Mouse (Mus musculus): ENCODE data around the gene Pde8a.

Gene Pde8a

DNA sequence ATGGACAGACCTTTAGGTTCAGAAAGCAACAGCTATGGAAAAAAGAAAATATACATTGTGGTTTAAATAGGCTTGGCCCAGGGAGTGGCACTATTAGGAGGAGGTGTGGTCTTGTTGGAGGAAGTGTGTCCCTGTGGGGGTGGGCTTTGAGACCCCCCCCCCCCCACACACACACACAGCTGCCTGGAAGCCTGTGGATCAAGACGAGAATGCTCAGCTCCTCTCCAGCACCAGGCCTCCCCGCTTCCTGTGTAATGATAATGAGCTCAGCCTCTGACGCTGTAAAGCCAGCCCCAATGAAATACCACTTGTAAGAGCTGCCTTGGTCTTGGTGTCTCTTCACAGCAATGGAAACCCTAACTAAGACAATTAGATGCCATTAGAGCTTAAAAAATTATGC lies 117.4 kb downstream of the Pde8a start:
- in situ Hi-C loops (cut with MboI; ENCODE audit: low sequenced_read_pairs) = no loop called here

DNA sequence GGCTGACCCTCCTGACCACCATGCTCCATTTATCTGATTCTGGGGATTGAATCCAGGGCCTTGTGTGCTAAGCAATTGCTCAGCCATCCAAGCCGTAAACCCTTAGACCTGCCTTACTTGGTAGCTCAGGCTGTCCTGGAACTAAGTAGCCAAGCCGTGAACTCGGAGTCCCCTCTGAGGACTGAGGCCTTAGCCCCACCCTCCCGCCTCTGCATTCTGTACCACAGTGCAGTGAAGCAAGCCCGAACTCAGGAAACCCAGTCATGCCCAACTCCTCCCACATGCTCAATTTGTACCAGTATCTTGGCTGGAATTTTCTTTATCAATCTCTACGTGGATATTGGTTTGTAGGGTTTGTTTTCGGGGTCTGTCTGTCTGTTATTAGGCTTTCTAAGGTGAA lies 118.5 kb downstream of the Pde8a start:
- in situ Hi-C loops (cut with MboI; ENCODE audit: low sequenced_read_pairs) = no loop called here

DNA sequence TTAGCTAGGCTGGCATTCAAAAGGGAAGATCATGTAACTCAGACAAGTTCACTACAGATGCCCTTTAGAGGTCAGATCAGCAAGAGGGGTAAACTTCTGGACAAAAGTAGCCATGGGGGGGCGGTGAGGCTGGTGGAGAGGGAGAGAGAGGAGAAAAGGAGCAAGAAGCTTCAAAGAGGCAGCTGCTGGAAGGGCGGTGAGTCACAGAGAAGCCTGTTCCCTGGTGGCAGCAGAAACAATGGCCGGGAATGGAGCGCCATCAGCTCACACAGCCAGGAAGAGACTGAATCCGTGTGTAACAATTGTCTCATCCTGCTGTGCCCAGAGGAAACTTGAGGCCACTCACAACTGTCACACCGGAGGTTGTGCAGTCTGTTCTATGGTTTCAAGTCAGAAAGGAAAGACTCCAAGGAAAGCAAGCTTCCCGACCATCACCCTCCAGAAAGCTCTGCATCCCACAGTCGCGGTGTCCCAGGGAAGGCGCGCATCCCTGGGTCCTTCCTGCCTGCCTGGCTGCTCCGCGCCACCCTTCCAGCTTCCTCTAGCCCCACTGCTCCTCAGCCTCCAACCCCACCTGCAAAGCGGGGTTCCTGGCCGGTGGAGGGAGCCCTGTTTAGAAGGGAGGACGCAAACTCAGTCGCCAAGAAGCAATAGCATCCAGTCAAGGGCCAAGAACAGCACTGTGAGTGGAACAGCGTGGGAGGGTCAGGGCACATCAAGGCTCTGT lies 122.5 kb downstream of the Pde8a start:
- in situ Hi-C loops (cut with MboI; ENCODE audit: low sequenced_read_pairs) = no loop called here

DNA sequence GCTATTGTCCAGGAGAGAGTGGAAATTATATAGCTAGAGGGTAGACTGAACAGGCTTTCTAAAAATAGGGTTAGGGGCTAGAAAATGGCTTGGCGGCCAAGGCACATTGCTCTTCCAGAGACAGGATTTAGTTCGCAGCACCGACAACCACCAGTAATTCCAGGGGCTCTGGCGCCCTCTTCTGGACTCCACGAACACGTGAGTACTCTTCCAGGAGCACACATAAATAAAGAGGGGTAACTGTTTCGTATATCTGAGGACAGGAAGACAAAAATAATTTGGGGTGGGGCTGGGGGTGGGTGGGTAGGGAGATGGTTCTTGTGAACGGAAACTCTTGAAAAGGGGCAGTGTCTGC lies 123.0 kb downstream of the Pde8a start:
- in situ Hi-C loops (cut with MboI; ENCODE audit: low sequenced_read_pairs) = no loop called here

DNA sequence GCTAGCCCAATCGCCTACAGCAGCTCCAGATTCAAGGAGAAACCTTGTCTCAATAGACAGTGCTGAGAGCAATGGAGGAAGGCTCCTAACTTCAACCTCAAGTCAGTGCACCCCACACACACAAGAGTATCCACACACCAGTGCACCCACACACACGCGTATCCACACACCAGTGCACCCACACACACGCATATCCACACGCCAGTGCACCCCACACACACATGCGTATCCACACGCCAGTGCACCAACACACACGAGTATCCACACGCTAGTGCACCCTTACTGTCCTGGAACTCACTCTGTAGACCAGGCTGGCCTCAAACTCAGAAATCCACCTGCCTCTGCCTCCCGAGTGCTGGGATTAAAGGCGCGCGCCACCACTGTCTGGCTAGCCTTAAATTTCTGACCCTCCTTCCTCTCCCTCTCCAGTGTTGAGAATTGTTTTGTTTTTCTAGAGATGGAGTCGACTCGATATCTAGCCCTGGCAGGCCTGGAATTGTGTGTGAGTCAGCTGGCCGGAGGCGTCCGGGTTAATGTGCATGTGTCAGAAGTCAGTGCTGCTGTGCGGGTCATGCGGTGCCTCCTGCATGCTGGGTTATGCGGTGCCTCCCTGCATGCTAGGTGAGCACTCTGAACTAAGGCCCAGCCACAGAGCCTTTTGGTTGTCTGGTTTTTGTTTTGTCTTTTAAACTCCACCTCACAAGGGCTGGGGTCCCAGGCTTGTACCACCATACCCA lies 124.6 kb downstream of the Pde8a start:
- in situ Hi-C loops (cut with MboI; ENCODE audit: low sequenced_read_pairs) = no loop called here

DNA sequence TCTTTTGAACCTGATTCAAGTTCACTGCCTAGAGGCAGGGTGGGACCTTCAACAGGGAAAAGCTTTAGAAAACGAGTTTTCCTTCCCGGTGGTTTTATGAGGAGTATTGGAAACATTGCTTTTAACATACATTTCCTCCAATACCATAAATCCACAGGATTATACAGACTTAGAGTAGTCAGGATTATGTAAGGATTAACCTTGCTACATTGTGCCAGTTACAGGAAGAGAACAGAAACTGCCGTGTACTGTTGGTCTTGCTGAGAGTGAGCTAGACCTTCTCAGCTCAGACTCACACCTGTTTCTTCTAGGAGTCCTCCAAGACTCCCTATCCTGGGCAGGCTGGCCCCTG lies 125.1 kb downstream of the Pde8a start:
- in situ Hi-C loops (cut with MboI; ENCODE audit: low sequenced_read_pairs) = no loop called here

DNA sequence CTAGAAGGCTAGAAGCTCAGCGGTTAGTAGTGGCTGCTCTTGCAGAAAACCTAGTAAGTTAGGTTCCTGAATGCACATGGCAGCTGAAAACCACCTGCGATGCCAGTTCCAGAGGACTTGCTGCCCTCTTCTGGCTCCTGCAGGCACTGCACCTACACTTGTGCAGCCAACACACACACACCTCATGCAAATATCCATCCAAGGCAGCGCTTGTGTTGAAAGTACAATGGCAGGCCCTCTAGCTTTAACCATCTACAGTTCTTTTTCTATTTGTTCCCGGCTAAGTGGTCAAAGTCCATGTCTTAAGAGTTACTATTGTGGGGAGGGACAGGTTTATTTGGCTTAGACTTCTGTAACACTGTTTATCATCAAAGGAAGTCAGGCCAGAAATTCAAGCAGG lies 126.4 kb downstream of the Pde8a start:
- in situ Hi-C loops (cut with MboI; ENCODE audit: low sequenced_read_pairs) = no loop called here

DNA sequence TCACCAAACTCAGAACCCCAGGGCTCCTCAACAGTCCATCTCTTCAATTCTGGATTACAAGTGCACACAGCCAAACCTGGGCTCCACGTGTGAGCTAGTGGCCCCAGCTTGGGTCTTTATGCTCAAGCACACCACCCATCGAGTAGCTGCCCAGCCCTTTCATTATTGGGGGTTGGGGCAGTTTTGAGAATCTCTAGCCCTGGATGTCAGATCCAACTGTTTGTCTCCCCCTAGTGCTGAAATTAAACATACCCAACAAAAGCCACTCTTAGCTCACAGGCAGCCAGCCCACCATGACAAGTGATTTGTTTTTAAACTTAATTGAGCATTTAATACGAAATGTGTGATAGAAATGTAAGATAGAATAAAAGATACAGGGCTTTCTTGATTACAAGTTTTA lies 128.2 kb downstream of the Pde8a start:
- in situ Hi-C loops (cut with MboI; ENCODE audit: low sequenced_read_pairs) = no loop called here

DNA sequence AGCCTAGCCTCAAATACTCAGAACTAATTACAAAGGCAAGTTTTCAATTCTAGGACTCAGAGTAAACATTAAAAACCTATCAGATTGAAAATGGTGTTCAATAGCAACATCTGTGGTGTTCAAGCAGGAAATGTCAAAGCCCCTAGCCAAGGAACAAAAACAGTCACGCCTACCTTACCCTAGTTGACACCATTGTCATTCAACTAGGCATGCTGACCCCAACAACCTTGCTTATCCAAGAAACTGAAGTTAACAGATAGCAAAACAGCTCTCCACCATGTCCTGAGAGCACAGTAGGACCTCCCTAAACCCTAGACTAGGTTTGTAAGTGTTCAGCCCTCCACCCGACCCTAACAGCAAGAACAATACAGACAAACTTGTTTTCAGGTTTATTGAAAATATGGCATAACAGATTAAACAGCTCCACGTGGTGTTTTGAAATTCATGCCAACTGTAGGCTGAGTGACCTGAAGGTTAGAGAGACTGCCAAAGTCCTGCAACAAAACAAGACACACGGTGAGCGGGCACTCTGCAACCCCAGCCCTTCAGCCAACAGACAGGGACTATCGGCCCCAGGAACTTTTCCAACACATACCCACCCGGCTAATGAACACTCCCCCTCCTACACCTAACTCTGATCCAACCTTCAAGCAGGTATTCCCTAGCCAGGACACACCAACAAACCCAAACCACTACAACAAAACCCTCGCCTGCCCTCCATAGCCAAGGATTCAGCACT lies 129.1 kb downstream of the Pde8a start:
- in situ Hi-C loops (cut with MboI; ENCODE audit: low sequenced_read_pairs) = no loop called here

DNA sequence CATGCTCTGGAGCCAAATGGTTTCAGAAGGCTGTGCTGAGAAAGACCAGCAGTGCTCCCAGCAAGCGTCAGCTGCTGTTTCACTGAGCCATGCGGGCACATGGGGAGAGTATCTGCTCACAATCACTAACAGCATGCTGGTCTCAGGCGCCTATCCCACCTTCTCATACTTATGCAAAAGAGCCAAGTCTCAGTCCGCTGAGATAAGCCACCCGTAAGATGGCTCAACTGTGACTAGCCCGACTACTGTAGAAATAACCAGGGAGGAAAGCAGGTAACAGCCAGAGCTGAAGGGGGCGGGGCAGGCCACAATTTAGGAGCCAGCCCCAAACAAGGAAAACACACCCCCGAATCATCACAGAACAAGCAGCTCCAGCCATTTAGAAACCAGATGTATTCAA lies 129.9 kb downstream of the Pde8a start:
- in situ Hi-C loops (cut with MboI; ENCODE audit: low sequenced_read_pairs) = no loop called here

DNA sequence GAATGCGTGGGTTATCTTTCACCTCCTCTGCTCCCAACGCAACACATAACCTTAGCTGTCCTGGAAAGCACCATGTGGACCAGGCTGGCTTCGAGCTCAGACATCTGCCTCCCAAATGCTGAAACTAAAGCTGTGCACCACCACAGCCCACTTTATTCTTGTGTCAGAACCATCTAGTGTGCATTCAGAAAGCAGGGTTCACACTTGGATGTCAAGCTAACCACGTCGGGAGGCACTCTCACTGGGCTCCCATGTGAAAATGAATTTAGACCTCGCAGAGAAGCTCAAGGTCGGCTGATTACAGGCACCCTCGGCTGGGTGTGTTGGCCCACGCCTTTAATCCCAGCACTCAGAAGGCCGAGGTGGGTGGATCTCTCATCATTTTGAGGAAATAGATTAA lies 130.4 kb downstream of the Pde8a start:
- in situ Hi-C loops (cut with MboI; ENCODE audit: low sequenced_read_pairs) = no loop called here

DNA sequence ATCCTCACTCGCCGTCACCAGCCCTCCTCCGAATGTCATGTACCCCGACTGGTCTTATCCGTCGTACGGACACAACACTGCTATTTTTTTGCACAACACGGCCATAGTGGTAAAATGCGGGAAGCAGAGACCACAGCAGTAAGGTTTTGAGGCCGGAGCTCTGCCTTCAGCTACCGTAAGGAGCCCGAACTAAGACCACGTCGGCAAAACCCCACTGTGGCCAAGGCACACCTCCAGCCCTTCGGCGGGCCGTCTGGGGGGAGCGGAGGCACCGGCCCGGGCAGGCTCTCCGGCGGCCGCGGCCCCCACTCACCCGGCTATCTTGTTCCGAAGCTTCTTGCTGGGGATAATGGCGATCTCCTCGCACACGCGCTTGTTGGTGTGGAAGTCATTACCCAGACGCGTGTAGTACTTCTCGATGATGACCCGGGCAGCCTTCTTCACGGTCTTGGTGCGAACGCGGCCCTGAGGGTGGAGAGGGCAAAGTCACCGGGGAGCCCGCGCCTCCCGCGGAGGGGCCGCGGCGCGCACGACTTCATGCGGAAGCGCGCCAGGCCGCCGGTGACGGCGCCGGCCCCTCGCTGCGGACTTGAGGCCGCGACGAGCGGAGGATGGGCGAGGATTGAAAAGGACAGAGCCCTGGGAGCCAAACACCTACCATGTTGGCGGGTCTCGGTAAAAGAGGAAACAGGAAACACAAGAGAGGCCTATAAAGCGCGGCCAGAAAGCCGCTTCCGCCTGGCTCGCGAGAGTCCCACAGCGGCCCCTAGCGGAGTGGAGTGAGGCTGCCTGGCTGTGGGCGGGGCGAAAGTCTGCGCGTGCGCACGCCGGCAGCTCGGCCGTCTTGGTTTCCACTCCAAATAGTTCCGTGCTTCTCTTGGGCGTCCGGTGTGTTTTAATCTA lies 131.4 kb downstream of the Pde8a start, which contains the start of gene Rps17:
Gene Rps17, minus strand, starts transcription at position 711 of the 903 bp plus-strand sequence.
- in situ Hi-C loops (cut with MboI; ENCODE audit: low sequenced_read_pairs) = no loop called here

DNA sequence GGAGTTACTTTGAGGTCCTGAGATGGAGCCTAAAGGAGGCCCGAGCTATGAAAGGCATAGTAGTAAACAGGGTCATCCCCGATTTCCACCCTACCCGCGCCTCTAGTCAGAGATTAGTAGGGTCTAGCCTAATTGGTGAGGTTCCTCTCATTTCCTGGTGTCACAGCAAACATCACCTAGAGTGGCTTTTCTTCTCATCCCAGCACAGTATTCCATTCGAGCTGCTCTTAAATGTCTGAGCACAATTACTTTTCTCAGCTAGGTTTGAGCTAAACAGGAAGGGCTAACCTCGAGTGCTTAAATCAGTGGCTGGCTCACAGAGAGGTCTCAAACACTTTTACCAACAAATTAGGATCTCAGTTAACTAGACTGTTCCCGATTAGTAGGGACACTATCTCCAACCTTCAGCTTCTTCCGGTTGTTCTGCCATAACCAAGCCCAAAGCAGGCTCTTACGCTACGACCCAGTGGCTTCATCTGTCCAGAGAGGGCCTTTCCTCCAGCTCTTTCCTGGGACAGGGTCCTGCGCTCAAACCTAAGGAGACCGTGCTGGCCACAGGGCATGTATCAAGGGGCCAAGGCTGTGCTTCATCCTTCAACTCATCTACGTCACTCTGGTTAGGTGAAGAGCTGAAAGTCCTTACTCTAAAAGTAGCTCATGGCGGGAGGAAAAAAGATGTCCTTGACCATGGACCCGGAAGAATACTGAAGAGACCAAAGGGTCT lies 132.2 kb downstream of the Pde8a start:
- in situ Hi-C loops (cut with MboI; ENCODE audit: low sequenced_read_pairs) = no loop called here

DNA sequence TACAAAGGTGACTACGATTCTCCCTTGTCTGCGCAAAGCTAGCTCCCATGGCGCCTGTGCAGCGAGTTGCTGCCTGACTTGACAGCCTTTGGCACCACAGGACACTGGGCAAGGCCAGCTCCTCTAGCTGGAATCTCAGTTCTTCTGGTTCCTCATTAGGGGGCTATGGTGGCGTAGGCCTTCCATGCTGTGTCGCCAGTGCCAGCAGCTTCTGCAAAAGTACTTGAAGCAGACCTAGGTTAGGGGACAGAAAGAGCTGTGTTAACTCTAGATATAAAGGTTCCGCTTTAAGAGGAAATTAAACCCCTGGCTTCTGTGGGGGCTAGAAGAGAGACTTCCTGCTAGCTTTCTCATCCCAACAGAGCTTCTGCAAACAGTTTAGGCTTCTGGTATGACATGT lies 134.8 kb downstream of the Pde8a start:
- in situ Hi-C loops (cut with MboI; ENCODE audit: low sequenced_read_pairs) = no loop called here

DNA sequence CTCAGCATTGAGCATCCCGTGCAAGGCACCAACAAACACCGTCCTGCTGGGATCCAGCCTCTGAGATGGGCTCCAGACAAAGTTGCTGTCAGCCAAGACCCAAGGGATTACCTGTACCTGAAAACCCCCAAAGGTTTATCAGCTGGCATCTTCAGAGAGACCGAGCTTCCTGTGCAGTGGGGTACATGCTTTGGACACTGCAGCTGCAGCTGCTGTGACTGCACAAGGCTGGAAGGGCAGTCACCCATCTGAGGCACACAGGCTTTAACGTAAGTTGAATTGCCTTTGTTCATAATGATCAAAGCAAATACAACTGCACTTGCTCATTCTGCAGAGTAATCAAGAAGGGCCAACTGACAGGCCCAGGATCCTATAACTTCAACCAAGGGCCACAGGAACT lies 138.4 kb downstream of the Pde8a start:
- in situ Hi-C loops (cut with MboI; ENCODE audit: low sequenced_read_pairs) = no loop called here

DNA sequence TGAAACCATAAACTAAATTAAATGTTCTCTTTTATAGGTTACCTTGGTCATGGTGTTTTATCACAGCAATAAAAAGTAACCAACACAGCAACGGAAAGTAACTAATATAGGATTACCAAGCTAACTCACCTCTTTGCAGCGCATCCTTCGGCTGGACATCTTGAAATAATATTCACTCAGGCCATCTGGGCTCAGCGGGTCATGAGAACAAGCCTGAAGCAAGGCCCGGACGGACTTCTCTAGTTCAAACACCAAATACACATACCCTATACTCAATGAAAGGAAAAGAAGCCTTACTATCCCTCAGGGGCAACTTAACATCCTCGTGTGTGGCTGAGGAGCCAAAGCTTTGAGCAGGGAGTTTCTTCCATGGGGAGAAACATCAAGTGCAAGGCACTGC lies 142.3 kb downstream of the Pde8a start:
- in situ Hi-C loops (cut with MboI; ENCODE audit: low sequenced_read_pairs) = no loop called here

DNA sequence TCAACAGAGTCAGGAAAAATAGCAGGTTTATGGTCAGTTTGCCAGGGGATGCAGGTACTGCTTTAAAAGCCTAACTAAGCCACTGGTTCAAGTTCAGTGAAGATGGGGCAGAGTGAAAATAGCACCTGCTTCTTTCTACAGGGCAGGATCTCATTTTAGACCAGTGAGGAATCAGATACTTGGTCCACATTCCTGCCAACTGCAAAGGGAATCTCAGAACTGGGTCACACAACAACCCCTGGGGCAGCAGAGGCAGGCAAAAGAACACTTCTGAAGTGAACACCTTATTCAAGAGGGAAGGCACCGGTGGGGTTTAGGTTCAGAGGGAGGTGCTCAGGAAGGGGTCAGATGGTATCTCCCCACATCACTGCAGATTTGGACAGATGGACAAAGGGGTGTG lies 143.0 kb downstream of the Pde8a start:
- in situ Hi-C loops (cut with MboI; ENCODE audit: low sequenced_read_pairs) = no loop called here

DNA sequence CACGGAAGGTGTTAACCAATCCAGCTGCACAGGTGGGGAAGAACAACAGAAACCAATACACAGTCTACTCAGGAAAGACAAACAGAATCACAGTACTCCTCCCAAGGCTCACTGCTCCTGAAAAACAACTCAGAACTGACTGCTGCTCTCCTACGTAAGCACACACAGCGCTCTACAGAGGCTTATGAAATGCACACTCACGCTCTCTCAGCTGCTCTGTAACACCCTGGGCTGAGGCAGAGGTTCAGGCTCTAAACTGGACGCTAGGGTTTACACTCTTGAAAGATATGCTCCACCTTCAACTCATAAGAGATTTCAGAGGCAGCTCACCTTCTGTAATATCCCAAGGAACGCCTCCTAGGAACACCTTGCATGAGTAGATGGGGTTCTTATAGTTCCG lies 143.6 kb downstream of the Pde8a start:
- in situ Hi-C loops (cut with MboI; ENCODE audit: low sequenced_read_pairs) = no loop called here

DNA sequence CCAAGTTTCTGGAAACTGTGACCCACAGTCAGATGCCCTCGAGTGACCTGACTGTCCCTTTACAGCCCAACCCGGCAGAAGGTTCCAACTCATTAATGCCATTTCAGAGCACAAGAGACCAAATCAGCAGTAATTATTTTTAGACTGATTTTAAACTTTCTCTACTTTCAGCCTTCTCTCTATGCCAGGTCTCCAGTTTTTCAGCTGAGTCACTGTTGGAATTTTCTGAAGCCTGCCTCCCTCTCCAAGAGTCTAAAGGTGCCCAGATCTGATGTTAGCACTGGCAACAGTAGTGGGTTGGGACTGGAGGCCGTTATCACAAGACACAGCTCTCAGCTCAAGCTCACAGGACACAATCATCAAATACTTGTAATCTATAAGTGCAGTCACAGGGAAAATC lies 154.6 kb downstream of the Pde8a start:
- in situ Hi-C loops (cut with MboI; ENCODE audit: low sequenced_read_pairs) = no loop called here

DNA sequence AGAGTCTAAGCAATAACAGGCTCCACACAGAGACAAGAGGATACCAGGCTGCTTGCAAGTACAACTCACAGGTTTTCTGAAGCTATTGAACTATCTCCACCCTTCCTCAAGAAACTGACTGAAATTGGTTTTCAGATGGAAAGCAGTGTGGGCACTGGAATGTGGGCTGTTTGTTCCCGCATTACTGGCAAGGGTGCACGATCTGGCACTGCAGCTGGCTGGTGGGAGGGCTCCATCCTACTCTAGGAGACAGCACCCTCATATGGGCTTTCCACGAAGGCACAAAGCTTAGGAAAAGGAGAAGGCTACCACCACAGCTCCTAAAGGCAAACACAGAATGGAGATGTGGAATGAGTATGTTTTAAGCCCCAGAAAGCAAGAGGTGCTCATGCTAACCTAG lies 156.3 kb downstream of the Pde8a start:
- in situ Hi-C loops (cut with MboI; ENCODE audit: low sequenced_read_pairs) = no loop called here
